Mouse (Mus musculus) forebrain, embryonic 11.5 days (tissue): ENCODE data around the gene 1700029J07Rik. TPM values are rescaled to one million over a fixed set of nuclear protein-coding genes. Genes with fewer than 3 reads are reported as not detected.

ENCODE experiments used
- ATAC-seq: fragments of 200-750 bp; cut with Nextera tagmentation; replicated peaks from 2 replicates; pipeline ENCODE4 v1.8.0; 2017; ENCODE audit warnings: moderate TSS enrichment; ENCODE audit not compliant: low FRiP score
- DNase-seq: peaks from one replicate; pipeline ENCODE4 v3.0.0-alpha.2; 2017; ENCODE audit warnings: low spot score
- H3K27ac ChIP-seq: fragments of 300-500 bp; sonication (generic); 2 replicates; pipeline ENCODE4 v1.5.1; 2014; ENCODE audit warnings: low read depth, low read length
- H3K27me3 ChIP-seq: fragments of 300-500 bp; sonication (generic); 2 replicates; pipeline ENCODE4 v1.6.1; 2014; ENCODE audit warnings: mild to moderate bottlenecking, low read length, mixed read lengths; ENCODE audit not compliant: control insufficient read depth, insufficient read depth
- H3K36me3 ChIP-seq: fragments of 300-500 bp; sonication (generic); 2 replicates; pipeline ENCODE4 v1.6.1; 2014; ENCODE audit warnings: mild to moderate bottlenecking, low read length, moderate library complexity, mixed read lengths; ENCODE audit not compliant: control insufficient read depth, insufficient read depth
- H3K4me1 ChIP-seq: fragments of 300-500 bp; sonication (generic); replicated peaks from 2 replicates; pipeline ENCODE4 v1.6.1; 2014; ENCODE audit warnings: low read length, mixed read lengths; ENCODE audit not compliant: control insufficient read depth, insufficient read depth
- H3K4me2 ChIP-seq: fragments of 300-500 bp; sonication (generic); 2 replicates; pipeline ENCODE4 v1.6.1; 2014; ENCODE audit warnings: low read depth, mild to moderate bottlenecking, low read length, moderate library complexity, mixed read lengths; ENCODE audit not compliant: severe bottlenecking
- H3K4me3 ChIP-seq: fragments of 300-500 bp; sonication (generic); 2 replicates; pipeline ENCODE4 v1.5.1; 2014; ENCODE audit warnings: low read depth, low read length
- H3K9ac ChIP-seq: fragments of 300-500 bp; sonication (generic); 2 replicates; pipeline ENCODE4 v1.6.1; 2014; ENCODE audit warnings: low read length
- H3K9me3 ChIP-seq: fragments of 300-500 bp; sonication (generic); 2 replicates; pipeline ENCODE4 v1.6.1; 2016; ENCODE audit warnings: low read length, mixed read lengths; ENCODE audit not compliant: control insufficient read depth
- WGBS: fragments of 180-500 bp; shearing (Covaris S2); extraction: QIAGEN DNeasy Blood & Tissue Kit; methylation state at CpG from one replicate; pipeline ENCODE4 v1.1.7; 2014; 5-methylcytosine and 5-hydroxymethylcytosine counted together
- polyA plus RNA-seq: library from polyadenylated mRNA; unstranded; fragments of >200 nt; fragmentation: Nextera tagmentation; extraction: Ambion mirVana; gene quantifications from 2 replicates; pipeline ENCODE4 v1.2.1, GENCODE M21; 2014

1700029J07Rik gene
- polyA plus RNA-seq, 1 experiment from 2014 or later: 4.7 TPM

GRCm38 (mm10) chr8:45920392-45920791 is 54.7 kb downstream of the 1700029J07Rik start:
- no peaks in the 10 kb centered on the region for H3K36me3 ChIP-seq
- H3K27ac ChIP-seq: no peak overlapping the region
- 91% methylated on average over 7 of the region's 7 CpGs for WGBS
- no peak overlapping the region for H3K9ac ChIP-seq
- H3K27me3 ChIP-seq: no peaks in the 10 kb centered on the region
- no peaks in the 10 kb centered on the region; the same call in 1 of the 2 replicates for H3K9me3 ChIP-seq
- no peaks in the 10 kb centered on the region for H3K4me1 ChIP-seq
- no peak for ATAC-seq
- no peak overlapping the region for H3K4me3 ChIP-seq
- no peak overlapping the region for H3K4me2 ChIP-seq
- no peak for DNase-seq

GRCm38 (mm10) chr8:45918891-45919290 is 56.2 kb downstream of the 1700029J07Rik start:
- no peaks in the 10 kb centered on the region; the same call in 1 of the 2 replicates for H3K9me3 ChIP-seq
- 90% methylated on average over 15 of the region's 15 CpGs for WGBS
- ATAC-seq: no peak

GRCm38 (mm10) chr8:45917040-45917679 is 57.9 kb downstream of the 1700029J07Rik start:
- Histone ChIP-seq H3K36me3 (no peaks in the 10 kb centered on the region), H3K9me3 (no peaks in the 10 kb centered on the region), H3K27ac (no peak overlapping the region), H3K4me1 (no peaks in the 10 kb centered on the region), H3K4me2 (no peak overlapping the region), H3K4me3 (no peak overlapping the region), H3K9ac (no peak overlapping the region), H3K27me3 (no peaks in the 10 kb centered on the region)
- no peak for DNase-seq
- WGBS: 86% methylated on average over 20 of the region's 20 CpGs
- ATAC-seq: no peak

More at GRCm38 (mm10) chr8:45918891-45919290, 56.2 kb downstream of the 1700029J07Rik start:
- Histone ChIP-seq H3K4me2 (no peak overlapping the region), H3K36me3 (no peaks in the 10 kb centered on the region), H3K4me3 (no peak overlapping the region), H3K4me1 (no peaks in the 10 kb centered on the region), H3K9ac (no peak overlapping the region), H3K27ac (no peak overlapping the region), H3K27me3 (no peaks in the 10 kb centered on the region)
- DNase-seq: no peak

- ATAC-seq: no peak
- Histone ChIP-seq H3K4me2 (no peak overlapping the region), H3K27ac (no peak overlapping the region), H3K9me3 (no peaks in the 10 kb centered on the region), H3K36me3 (no peaks in the 10 kb centered on the region), H3K9ac (no peak overlapping the region), H3K27me3 (no peaks in the 10 kb centered on the region), H3K4me1 (no peaks in the 10 kb centered on the region), H3K4me3 (no peak overlapping the region)
- no peak for DNase-seq
- 87% methylated on average over 3 of the region's 3 CpGs for WGBS
Observed at GRCm38 (mm10) chr8:45916496-45916895, 58.6 kb downstream of the 1700029J07Rik start.

- H3K9me3 ChIP-seq: no peaks in the 10 kb centered on the region
- H3K4me3 ChIP-seq: no peak overlapping the region
- H3K4me1 ChIP-seq: no peaks in the 10 kb centered on the region
- 87% methylated on average over 11 of the region's 11 CpGs for WGBS
- H3K27me3 ChIP-seq: no peaks in the 10 kb centered on the region
- DNase-seq (no peak), ATAC-seq (no peak)
- no peak overlapping the region for H3K27ac ChIP-seq
- H3K9ac ChIP-seq: no peak overlapping the region
- no peaks in the 10 kb centered on the region for H3K36me3 ChIP-seq
- H3K4me2 ChIP-seq: no peak overlapping the region
Observed at GRCm38 (mm10) chr8:45913707-45914106, 61.3 kb downstream of the 1700029J07Rik start.

GRCm38 (mm10) chr8:45906251-45906619 is 68.8 kb downstream of the 1700029J07Rik start:
- Histone ChIP-seq H3K27me3 (no peaks in the 10 kb centered on the region), H3K9me3 (no peaks in the 10 kb centered on the region), H3K9ac (no peak overlapping the region), H3K36me3 (no peaks in the 10 kb centered on the region), H3K4me3 (no peak overlapping the region), H3K27ac (no peak overlapping the region), H3K4me1 (no peaks in the 10 kb centered on the region; the same call in 1 of the 2 replicates), H3K4me2 (no peak overlapping the region)
- 54% methylated on average over 4 of the region's 4 CpGs for WGBS
- ATAC-seq (peak; percentile 63), DNase-seq (no peak)

GRCm38 (mm10) chr8:45905591-45906250 is 69.3 kb downstream of the 1700029J07Rik start:
- Histone ChIP-seq H3K4me1 (no peaks in the 10 kb centered on the region; the same call in 1 of the 2 replicates), H3K36me3 (no peaks in the 10 kb centered on the region), H3K27ac (no peak overlapping the region), H3K27me3 (no peaks in the 10 kb centered on the region), H3K9me3 (no peaks in the 10 kb centered on the region), H3K4me2 (peak overlapping the region; percentile 13; the same call in 1 of the 2 replicates), H3K4me3 (no peak overlapping the region), H3K9ac (no peak overlapping the region)
- DNase-seq (no peak), ATAC-seq (peak; percentile 59)
- WGBS: 38% methylated on average over 7 of the region's 7 CpGs

- Histone ChIP-seq H3K9ac (no peak overlapping the region), H3K4me1 (no peaks in the 10 kb centered on the region; the same call in 1 of the 2 replicates), H3K36me3 (no peaks in the 10 kb centered on the region), H3K27me3 (no peaks in the 10 kb centered on the region), H3K9me3 (no peaks in the 10 kb centered on the region), H3K4me2 (no peak overlapping the region), H3K4me3 (no peak overlapping the region), H3K27ac (no peak overlapping the region)
- DNase-seq (no peak), ATAC-seq (no peak)
- 31% methylated on average over 3 of the region's 3 CpGs for WGBS
Observed at GRCm38 (mm10) chr8:45903659-45904058, 71.4 kb downstream of the 1700029J07Rik start.
